Mouse (Mus musculus) kidney, postnatal 0 days (tissue): ENCODE measurements around the gene Usp40. TPM values are rescaled to one million over a fixed set of nuclear protein-coding genes. Genes with fewer than 3 reads are reported as not detected.
A peak's percentile ranks its signal among the peaks of the same experiment; 100 is the strongest.

Source experiments
- ATAC-seq: fragments of 200-750 bp; cut with Nextera tagmentation; replicated peaks from 2 replicates; pipeline ENCODE4 v1.8.0; 2017; ENCODE audit warnings: low read depth, moderate number of reproducible peaks, moderate TSS enrichment, moderate library complexity; ENCODE audit not compliant: low FRiP score
- DNase-seq: peaks from one replicate; pipeline ENCODE4 v3.0.0-alpha.2; 2016; ENCODE audit warnings: low spot score
- H3K27ac ChIP-seq: fragments of 300-500 bp; sonication (generic); 2 replicates; pipeline ENCODE4 v1.5.1; 2014; ENCODE audit warnings: mild to moderate bottlenecking
- H3K27me3 ChIP-seq: fragments of 300-500 bp; sonication (generic); 2 replicates; pipeline ENCODE4 v1.6.1; 2014; ENCODE audit warnings: low read length, mixed read lengths; ENCODE audit not compliant: insufficient read depth
- H3K36me3 ChIP-seq: fragments of 300-500 bp; sonication (generic); 2 replicates; pipeline ENCODE4 v1.6.1; 2014; ENCODE audit warnings: low read length, mixed read lengths; ENCODE audit not compliant: insufficient read depth
- H3K4me1 ChIP-seq: fragments of 300-500 bp; sonication (generic); replicated peaks from 2 replicates; pipeline ENCODE4 v1.6.1; 2014; ENCODE audit warnings: antibody characterized with exemption, low read length, mixed read lengths; ENCODE audit not compliant: insufficient read depth
- H3K4me2 ChIP-seq: fragments of 300-500 bp; sonication (generic); 2 replicates; pipeline ENCODE4 v1.6.1; 2014; ENCODE audit warnings: mild to moderate bottlenecking, low read length, moderate library complexity, mixed read lengths
- H3K4me3 ChIP-seq: fragments of 300-500 bp; sonication (generic); replicated peaks from 2 replicates; pipeline ENCODE4 v1.5.1; 2014; ENCODE audit warnings: low read depth, low read length
- H3K9ac ChIP-seq: fragments of 300-500 bp; sonication (generic); 2 replicates; pipeline ENCODE4 v1.6.1; 2014; ENCODE audit warnings: low read depth, low read length
- H3K9me3 ChIP-seq: fragments of 300-500 bp; sonication (generic); replicated peaks from 2 replicates; pipeline ENCODE4 v1.6.1; 2016; ENCODE audit warnings: low read length, inconsistent platforms, mixed read lengths
- CTCF ChIP-seq: IDR thresholded peaks from 2 replicates; pipeline ENCODE4 v1.5.1; 2016; ENCODE audit warnings: antibody characterized with exemption, low read depth, mild to moderate bottlenecking, moderate library complexity
- WGBS: fragments of 180-500 bp; shearing (Covaris S2); extraction: QIAGEN DNeasy Blood & Tissue Kit; methylation state at CpG from one replicate; pipeline ENCODE4 v1.1.7; 2014; 5-methylcytosine and 5-hydroxymethylcytosine counted together
- polyA plus RNA-seq: library from polyadenylated mRNA; unstranded; fragments of >200 nt; fragmentation: Nextera tagmentation; extraction: Ambion mirVana; gene quantifications from 2 replicates; pipeline ENCODE4 v1.2.1, GENCODE M21; 2015

Usp40 gene
- polyA plus RNA-seq, 1 experiment from 2014 or later, result 18.7 TPM

DNA sequence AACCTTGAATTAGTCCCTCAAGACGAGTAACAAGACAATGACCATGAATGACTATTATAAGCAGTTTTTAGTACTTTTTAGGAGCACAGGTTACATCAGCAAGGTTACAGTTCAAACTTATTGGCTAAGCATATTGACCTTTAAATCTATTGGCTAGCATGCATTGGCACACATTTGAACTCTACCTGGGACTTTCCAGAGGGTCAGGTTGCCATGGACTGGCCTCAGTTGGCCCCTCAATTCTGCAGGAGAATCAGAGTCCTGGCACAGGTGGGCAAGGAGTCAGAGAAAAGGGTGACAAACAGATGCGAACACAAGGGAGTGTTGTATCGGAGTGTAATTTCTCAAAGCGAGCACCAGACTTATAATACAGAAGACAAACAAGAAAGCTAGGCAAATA is 6.3 kb upstream of the Usp40 start:
- H3K4me1 ChIP-seq, result no peaks in the 10 kb centered on the region
- 97% methylated on average over 4 of the region's 4 CpGs for WGBS
- no peak for ATAC-seq
- H3K9me3 ChIP-seq, result no peaks in the 10 kb centered on the region
- no peaks in the 10 kb centered on the region for H3K27me3 ChIP-seq
- no peak overlapping the region for H3K9ac ChIP-seq
- no peaks in the 10 kb centered on the region for H3K36me3 ChIP-seq
- H3K4me3 ChIP-seq, result no peak overlapping the region
- no peak overlapping the region for H3K27ac ChIP-seq
- H3K4me2 ChIP-seq, result no peak overlapping the region
- no peak for TF ChIP-seq CTCF
- DNase-seq, result no peak

DNA sequence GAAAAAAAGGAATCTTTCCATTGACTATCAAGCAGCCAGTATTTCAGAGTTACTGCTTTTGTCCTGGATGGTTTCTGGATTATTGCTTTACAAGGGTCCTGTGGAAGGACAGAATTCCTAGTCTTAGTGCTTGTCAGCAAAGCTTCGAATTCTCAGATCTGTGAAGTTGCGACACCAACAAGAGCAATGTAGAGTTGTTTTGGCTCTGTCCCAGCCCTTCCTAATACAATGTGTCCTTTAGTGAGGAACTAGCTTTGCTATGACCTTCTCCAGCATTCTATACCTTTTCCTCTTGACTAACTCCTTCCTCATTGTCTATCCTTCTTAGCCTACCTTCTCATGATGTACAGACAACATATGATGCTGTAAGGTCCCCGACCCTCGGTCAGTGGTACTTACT is 5.8 kb upstream of the Usp40 start:
- Histone ChIP-seq H3K36me3 (no peaks in the 10 kb centered on the region), H3K9ac (no peak overlapping the region), H3K27ac (no peak overlapping the region), H3K4me1 (no peaks in the 10 kb centered on the region), H3K27me3 (no peaks in the 10 kb centered on the region), H3K4me3 (no peak overlapping the region), H3K4me2 (no peak overlapping the region), H3K9me3 (no peaks in the 10 kb centered on the region)
- 96% methylated on average over 4 of the region's 4 CpGs for WGBS
- no peak for TF ChIP-seq CTCF
- DNase-seq, result no peak
- ATAC-seq, result no peak

DNA sequence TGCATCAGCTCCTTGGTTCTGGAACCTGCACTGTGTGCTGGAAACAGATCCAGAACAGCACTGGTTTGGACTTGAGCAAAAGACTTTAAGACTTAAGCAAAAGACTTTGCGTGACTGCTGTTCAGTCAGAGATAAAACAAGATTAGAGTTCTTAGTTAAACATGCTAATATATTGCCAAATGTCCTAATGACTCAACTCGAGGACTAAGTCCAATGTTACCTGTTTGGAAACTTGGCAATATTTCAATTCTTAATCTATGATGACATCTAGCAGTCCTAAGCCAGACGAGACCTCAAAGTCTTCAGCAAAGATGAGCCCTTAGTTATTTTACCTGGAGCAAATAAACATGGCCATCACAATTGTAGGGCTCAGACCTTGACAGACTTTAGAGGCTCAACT is 5.4 kb upstream of the Usp40 start:
- ATAC-seq (no peak), DNase-seq (no peak)
- no peak overlapping the region for H3K9ac ChIP-seq
- H3K36me3 ChIP-seq, result no peaks in the 10 kb centered on the region
- no peaks in the 10 kb centered on the region for H3K4me1 ChIP-seq
- WGBS, result 75% methylated on average over 3 of the region's 3 CpGs
- TF ChIP-seq CTCF, result no peak
- no peaks in the 10 kb centered on the region for H3K27me3 ChIP-seq
- no peak overlapping the region for H3K27ac ChIP-seq
- no peak overlapping the region for H3K4me3 ChIP-seq
- H3K9me3 ChIP-seq, result no peaks in the 10 kb centered on the region
- no peak overlapping the region for H3K4me2 ChIP-seq

DNA sequence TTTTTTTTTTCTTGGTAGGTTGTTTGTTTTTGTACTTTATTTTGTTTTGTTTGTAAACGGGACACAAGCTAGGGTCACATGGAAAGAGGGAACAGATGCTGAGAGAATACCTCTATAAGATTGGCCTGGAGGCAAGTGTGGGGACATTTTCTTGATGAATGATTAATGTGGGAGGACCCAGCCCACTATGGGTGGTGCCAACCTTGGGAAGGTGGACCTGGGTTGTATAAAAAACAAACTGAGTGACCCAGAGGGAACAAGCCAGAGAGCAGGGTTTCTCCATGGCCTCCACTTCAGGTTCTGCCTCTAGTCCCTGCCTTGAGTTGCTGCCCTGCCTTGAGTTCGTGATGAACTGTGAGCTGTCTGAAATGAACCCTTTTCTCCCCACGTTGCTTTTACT is 1.2 kb upstream of the Usp40 start:
- DNase-seq (no peak), ATAC-seq (no peak)
- no peak overlapping the region for H3K9ac ChIP-seq
- no peak overlapping the region for H3K4me2 ChIP-seq
- no peaks in the 10 kb centered on the region for H3K9me3 ChIP-seq
- no peak overlapping the region for H3K27ac ChIP-seq
- H3K27me3 ChIP-seq, result no peaks in the 10 kb centered on the region
- 0 out of 2 replicates have a peak, but pooled peaks cover 3% of the 10 kb centered on the region for H3K36me3 ChIP-seq
- H3K4me1 ChIP-seq, result 0 out of 2 replicates have a peak, but pooled peaks cover 8% of the 10 kb centered on the region
- no peak for TF ChIP-seq CTCF
- 67% methylated on average over 3 of the region's 3 CpGs for WGBS
- H3K4me3 ChIP-seq, result no peak overlapping the region

DNA sequence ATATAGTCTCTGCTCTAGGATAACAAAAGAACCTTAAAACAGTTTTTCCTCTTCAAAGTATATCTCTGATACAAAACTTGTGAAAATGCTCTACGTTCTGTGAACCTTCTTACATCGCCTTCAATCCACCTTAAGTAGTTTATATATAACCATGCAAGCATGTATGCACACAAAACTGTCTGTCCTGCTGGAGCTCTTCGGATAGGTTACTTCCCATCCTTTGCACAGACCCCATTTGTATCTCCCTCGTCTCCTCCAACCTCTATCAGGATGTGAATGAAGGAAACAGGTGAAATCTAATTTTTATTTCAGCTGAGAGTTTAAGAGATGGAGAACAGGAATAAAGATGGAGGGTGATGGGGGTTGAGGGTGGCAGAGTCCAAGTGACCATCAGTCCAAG is 384 bp upstream of the Usp40 start:
- H3K4me1 ChIP-seq, result 0 out of 2 replicates have a peak, but pooled peaks cover 8% of the 10 kb centered on the region
- ATAC-seq, result no peak
- no peaks in the 10 kb centered on the region for H3K27me3 ChIP-seq
- WGBS, result 42% methylated on average over 4 of the region's 4 CpGs
- H3K4me2 ChIP-seq, result peak overlapping the region; percentile 80
- peak overlapping the region; percentile 93; the same call in 1 of the 2 replicates for H3K27ac ChIP-seq
- no peak for DNase-seq
- H3K4me3 ChIP-seq, result peak overlapping the region; percentile 71
- H3K36me3 ChIP-seq, result peaks cover 5% of the 10 kb centered on the region; the same call in 1 of the 2 replicates
- TF ChIP-seq CTCF, result no peak
- peak overlapping the region; percentile 94; the same call in 1 of the 2 replicates for H3K9ac ChIP-seq
- no peaks in the 10 kb centered on the region for H3K9me3 ChIP-seq

DNA sequence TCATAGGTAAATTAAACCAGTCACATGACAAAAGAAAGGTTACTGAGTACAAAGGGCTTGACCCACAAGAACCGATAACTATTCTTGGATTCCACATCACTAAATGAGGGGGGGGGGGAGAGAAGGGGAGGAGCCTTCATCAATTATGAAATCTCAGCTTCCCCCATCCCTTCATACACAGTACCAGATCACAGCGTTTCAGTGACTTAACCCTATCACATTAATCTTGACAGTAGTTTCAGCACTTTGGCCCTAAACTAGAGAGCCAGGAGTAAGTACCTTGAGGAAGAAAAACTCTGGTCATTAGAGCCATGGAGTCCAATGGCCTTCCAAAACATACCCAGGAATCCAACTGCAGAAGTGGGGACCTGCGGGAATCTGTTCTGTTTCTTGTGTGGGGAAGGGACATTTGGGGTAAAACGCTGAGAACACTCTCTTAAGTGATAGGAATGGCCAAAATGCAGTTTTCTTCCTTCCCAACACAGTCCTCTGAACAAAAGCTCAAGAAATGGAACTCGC is 600 bp downstream of the Usp40 start:
- Histone ChIP-seq H3K27me3 (no peaks in the 10 kb centered on the region), H3K36me3 (peaks cover 7% of the 10 kb centered on the region; the same call in 1 of the 2 replicates), H3K4me2 (peak overlapping the region; percentile 80), H3K9ac (peak overlapping the region; percentile 94), H3K4me3 (peak overlapping the region; percentile 71), H3K4me1 (0 out of 2 replicates have a peak, but pooled peaks cover 8% of the 10 kb centered on the region), H3K27ac (peak overlapping the region; percentile 93), H3K9me3 (no peaks in the 10 kb centered on the region)
- ATAC-seq (0 out of 2 replicates have a peak, but pooled peaks have one; percentile 47), DNase-seq (peak; percentile 44)
- no peak for TF ChIP-seq CTCF
- WGBS, result 0% methylated on average over 5 of the region's 5 CpGs

DNA sequence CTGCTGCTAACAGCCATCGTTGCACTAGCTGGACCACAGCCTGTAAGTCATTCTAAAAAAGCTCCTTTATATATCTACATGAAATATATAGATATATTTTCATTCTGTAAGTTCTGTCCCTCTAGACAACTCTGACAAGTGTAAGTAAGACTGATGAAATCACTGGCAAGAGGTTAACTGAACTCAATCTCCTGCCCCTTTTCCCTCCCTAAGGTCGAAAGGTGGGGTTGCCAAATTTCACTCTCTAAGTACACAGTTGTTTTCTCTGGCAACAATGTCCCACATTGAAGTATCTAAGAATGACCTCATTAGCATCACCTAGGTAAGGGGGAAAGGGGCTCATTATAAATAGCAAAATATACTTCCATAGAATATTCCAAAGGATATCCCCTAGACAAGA is 15.6 kb downstream of the Usp40 start:
- Histone ChIP-seq H3K9me3 (no peaks in the 10 kb centered on the region), H3K27me3 (no peaks in the 10 kb centered on the region), H3K36me3 (peaks cover 50% of the 10 kb centered on the region), H3K4me2 (no peak overlapping the region), H3K4me3 (no peak overlapping the region), H3K4me1 (no peaks in the 10 kb centered on the region), H3K27ac (no peak overlapping the region), H3K9ac (no peak overlapping the region)
- WGBS, result 93% methylated on average over 2 of the region's 2 CpGs
- no peak for DNase-seq
- no peak for TF ChIP-seq CTCF
- ATAC-seq, result no peak
